Mouse (Mus musculus) spleen, postnatal 4 days (tissue): ENCODE data around the gene Dhx37.
"Not testable (repeated sequence)": the region's sequence is repeated elsewhere in the genome, so short reads cannot be mapped to it uniquely, and the experiment has no call there.

Experiments used
- DNase-seq, 2 experiments: peaks; one replicate each; pipeline ENCODE4 v3.0.0; 2022; ENCODE audit warnings: low spot score in 2 of 2

Dhx37 gene

GRCm38 (mm10) chr5:125389579-125390441 lies 44.1 kb downstream of the Dhx37 start, which contains the start of gene Ubc:
Gene Ubc, minus strand, starts transcription at chr5:125390202.
- peak; percentile 89 to 97 for DNase-seq

- peak; percentile 86 to 94 for DNase-seq
Measured at GRCm38 (mm10) chr5:125389131-125389578, 44.8 kb downstream of the Dhx37 start, which contains the start of gene Gm10382. Gene Gm10382, plus strand, starts transcription at chr5:125389322.

GRCm38 (mm10) chr5:125388358-125389092 lies 45.4 kb downstream of the Dhx37 start:
- no peak for DNase-seq

GRCm38 (mm10) chr5:125387295-125387694 lies 46.6 kb downstream of the Dhx37 start:
- DNase-seq = not testable (repeated sequence)

- DNase-seq = no peak
Measured at GRCm38 (mm10) chr5:125385215-125385940, 48.5 kb downstream of the Dhx37 start.

- DNase-seq = no peak
Measured at GRCm38 (mm10) chr5:125384512-125385214, 49.3 kb downstream of the Dhx37 start.

GRCm38 (mm10) chr5:125383637-125384420 lies 50.1 kb downstream of the Dhx37 start:
- no peak for DNase-seq

GRCm38 (mm10) chr5:125382673-125383558 lies 51.0 kb downstream of the Dhx37 start:
- peak in 1 of 2 experiments; percentile 37 for DNase-seq

- DNase-seq = no peak
Measured at GRCm38 (mm10) chr5:125381954-125382672, 51.8 kb downstream of the Dhx37 start.

- DNase-seq = no peak
Measured at GRCm38 (mm10) chr5:125378919-125379318, 55.0 kb downstream of the Dhx37 start.

- peak in 1 of 2 experiments; percentile 36 for DNase-seq
Measured at GRCm38 (mm10) chr5:125377214-125377613, 56.7 kb downstream of the Dhx37 start.

GRCm38 (mm10) chr5:125375871-125376270 lies 58.0 kb downstream of the Dhx37 start:
- DNase-seq = no peak

- no peak for DNase-seq
Measured at GRCm38 (mm10) chr5:125372027-125372426, 61.9 kb downstream of the Dhx37 start.

GRCm38 (mm10) chr5:125370950-125371693 lies 62.8 kb downstream of the Dhx37 start:
- no peak for DNase-seq

GRCm38 (mm10) chr5:125368568-125368967 lies 65.4 kb downstream of the Dhx37 start:
- peak; percentile 62 to 80 for DNase-seq

- no peak for DNase-seq
Measured at GRCm38 (mm10) chr5:125368156-125368555, 65.8 kb downstream of the Dhx37 start.

GRCm38 (mm10) chr5:125364851-125365429 lies 69.0 kb downstream of the Dhx37 start:
- no peak for DNase-seq

GRCm38 (mm10) chr5:125363894-125364293 lies 70.0 kb downstream of the Dhx37 start:
- DNase-seq = no peak
